Mouse (Mus musculus): ENCODE results near the gene Olfr690.
"Not testable (repeated sequence)": the region's sequence is repeated elsewhere in the genome, so short reads cannot be mapped to it uniquely, and the experiment has no call there.

Gene Olfr690

GRCm38 (mm10) chr7:105334004-105334403 is at the start of gene Olfr690:
Gene Olfr690, minus strand, starts transcription at chr7:105334104.
- DNase-seq (ENCODE audit: low spot score) = no peak

DNA sequence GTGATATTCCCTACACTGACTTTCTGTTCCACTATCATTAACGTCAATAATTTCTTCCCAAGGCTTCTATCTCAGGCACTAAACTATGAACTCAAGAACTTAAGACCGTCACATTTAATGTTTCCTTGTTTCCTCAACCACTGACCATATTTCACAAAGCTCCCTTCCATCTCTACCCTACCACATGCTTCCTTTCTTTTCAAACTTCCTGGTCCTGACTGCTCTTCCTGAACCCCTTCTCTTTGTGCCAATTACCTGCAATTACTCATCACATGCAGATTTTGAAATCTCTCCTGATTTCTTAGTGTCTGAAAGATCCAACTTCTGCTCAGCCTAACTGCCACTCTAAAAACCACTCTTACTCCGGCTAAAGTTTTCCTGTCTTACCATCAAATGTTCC is 46.4 kb upstream of the Olfr690 start:
- DNase-seq (ENCODE audit: low spot score) = no peak

DNA sequence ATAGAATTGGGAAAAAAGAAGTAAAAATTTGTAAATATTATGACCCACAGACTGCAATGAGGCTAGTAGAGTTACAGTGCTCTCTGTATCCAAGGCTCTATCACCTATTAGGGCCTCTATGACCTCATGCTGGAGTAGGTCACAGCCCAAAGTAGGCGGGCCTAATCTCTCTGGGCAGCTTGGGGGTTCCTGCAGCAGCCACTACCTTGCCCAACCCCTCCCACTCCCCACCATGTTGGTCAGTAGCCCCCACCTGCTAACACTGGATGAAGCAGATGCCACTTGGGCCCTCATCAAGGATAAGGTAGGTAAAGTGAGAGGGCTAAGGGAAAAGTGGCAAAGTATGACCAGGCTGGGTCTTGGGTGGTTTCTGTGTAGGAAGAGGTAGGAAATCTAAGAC is 41.0 kb upstream of the Olfr690 start, which contains the start of gene Gm5901:
Gene Gm5901 (plus strand): TSS at position 173 of the 400 bp plus-strand sequence.
- no peak for DNase-seq (ENCODE audit: low spot score)

DNA sequence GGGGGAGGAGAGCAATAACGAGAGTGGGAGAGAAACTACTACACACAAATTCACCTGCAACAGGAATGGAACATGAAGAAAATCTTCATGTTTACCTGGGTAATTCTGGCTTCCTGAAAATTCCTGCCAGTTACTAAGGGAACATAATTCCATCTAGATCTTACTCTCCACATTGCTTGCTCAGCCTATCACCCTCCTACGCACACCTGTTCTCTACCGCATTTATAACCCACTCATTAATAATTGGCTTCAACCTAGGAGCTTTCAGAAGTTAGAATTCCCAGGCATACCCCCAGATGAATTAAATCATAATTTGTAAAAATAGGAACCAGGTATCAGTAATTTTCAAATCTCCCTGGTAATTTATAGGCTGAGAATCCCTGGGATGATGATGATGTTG is 40.1 kb upstream of the Olfr690 start:
- DNase-seq (ENCODE audit: low spot score) = no peak

- DNase-seq (ENCODE audit: low spot score) = no peak
These were observed 39.6 kb upstream of the Olfr690 start for GRCm38 (mm10) chr7:105373509-105373908.

- DNase-seq (ENCODE audit: low spot score) = no peak
These were observed 39.0 kb upstream of the Olfr690 start for GRCm38 (mm10) chr7:105372912-105373311.

- DNase-seq (ENCODE audit: low spot score) = no peak
These were observed 34.6 kb upstream of the Olfr690 start for GRCm38 (mm10) chr7:105368521-105368920.

GRCm38 (mm10) chr7:105367930-105368329 is 34.0 kb upstream of the Olfr690 start, which contains the start of gene Olfr692:
Gene Olfr692, plus strand, starts transcription at chr7:105368230.
- DNase-seq (ENCODE audit: low spot score) = no peak

GRCm38 (mm10) chr7:105367268-105367667 is 33.4 kb upstream of the Olfr690 start:
- DNase-seq (ENCODE audit: low spot score) = no peak

- no peak for DNase-seq (ENCODE audit: low spot score)
These were observed 27.8 kb upstream of the Olfr690 start for GRCm38 (mm10) chr7:105361713-105362112.

DNA sequence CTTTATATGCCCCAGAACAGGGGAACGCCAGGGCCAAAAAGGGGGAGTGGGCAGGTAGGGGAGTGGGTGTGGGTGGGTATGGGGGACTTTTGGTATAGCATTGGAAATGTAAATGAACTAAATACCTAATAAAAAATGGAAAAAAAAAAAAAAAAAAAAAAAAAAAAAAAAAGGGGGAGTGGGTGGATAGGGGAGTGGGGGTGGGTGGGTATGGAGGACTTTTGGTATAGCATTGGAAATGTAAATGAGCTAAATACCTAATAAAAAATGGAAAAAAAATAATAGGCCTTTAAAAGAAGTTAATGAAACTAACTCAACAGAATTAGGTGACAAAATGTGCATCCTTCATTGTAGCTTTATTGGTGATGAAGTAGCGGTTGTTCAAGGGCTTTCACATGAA is 22.6 kb upstream of the Olfr690 start:
- DNase-seq (ENCODE audit: low spot score) = not testable (repeated sequence)

GRCm38 (mm10) chr7:105356064-105356463 is 22.2 kb upstream of the Olfr690 start:
- not testable (repeated sequence) for DNase-seq (ENCODE audit: low spot score)

DNA sequence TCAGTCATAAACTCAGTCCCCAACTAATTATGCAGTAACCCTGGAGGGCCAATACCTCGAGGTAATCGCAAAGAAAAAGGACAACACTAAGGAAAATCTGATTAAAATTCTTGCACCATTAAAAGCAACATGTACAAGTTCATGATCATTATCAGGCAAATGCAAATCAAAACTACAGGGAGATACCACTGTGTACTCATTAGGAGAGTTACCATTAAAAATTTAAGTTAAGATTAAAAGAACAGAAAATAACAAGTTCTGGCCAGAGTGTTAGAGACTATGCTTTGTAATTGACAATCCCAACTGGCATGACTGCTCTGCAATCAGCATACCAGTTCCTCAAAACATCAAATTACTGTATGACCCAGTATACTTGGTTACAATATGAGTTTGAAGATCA is 8.8 kb upstream of the Olfr690 start:
- no peak for DNase-seq (ENCODE audit: low spot score)

DNA sequence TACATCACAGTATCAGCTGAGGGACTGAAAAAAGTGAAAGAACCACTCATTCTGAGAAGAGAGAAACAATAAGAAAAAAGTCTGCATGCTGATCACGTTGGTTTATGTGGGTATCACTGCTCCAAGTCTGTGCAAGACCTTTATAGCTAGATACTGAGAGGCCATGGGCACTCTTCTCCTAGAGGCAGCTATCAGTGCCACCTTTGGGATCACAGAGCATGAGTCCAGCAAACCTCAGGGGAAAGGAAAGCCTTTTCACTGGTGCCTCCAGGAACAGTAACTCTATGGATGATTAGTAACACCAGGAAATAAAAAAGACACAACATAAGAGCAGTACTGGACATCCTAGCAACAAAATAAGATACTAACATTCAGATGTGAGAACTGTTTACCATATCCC is 8.3 kb upstream of the Olfr690 start, which contains the start of gene Olfr691:
Gene Olfr691 (minus strand): TSS at position 101 of the 400 bp plus-strand sequence.
- no peak for DNase-seq (ENCODE audit: low spot score)

DNA sequence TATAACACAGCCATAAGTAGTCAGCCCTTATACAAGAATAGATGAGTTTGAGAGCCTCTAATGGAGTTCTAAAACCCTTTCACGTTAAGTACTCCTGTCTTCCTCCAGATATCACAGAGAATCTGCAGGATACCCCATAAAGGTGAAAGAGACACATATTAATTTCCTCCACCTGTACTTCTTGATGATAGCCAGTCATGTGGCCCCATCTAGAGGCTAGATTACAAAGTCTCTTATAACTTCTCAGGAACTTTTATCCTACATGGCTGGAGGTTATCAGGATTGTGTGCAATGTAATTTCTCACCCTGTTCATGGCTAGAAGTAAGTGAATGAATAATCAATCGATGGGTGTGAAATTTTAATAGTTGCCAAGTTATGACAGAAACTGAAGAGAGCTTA is 8.6 kb downstream of the Olfr690 start:
- DNase-seq (ENCODE audit: low spot score) = no peak

- no peak for DNase-seq (ENCODE audit: low spot score)
These were observed 23.0 kb downstream of the Olfr690 start, which contains the start of gene Olfr689 for GRCm38 (mm10) chr7:105310865-105311264. Gene Olfr689, plus strand, starts transcription at chr7:105311165.

DNA sequence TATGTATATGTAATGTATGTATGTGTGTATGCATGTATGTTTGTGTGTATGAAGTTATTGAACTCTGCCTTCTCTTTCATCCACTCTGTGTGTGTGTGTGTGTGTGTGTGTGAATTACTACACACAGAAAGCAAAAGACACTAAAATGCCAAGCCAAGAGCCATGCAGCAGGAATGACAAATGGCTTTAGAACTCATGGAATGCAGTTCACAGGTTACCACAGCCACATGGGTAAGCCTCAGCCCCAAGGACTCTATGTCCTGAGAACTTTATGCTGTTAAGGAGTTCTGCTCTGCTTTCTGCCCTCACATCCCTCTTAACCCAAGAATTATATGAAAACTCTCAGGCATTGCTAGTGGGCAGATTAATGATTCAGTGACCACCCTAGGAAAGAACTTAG is 43.9 kb downstream of the Olfr690 start:
- DNase-seq (ENCODE audit: low spot score) = no peak

DNA sequence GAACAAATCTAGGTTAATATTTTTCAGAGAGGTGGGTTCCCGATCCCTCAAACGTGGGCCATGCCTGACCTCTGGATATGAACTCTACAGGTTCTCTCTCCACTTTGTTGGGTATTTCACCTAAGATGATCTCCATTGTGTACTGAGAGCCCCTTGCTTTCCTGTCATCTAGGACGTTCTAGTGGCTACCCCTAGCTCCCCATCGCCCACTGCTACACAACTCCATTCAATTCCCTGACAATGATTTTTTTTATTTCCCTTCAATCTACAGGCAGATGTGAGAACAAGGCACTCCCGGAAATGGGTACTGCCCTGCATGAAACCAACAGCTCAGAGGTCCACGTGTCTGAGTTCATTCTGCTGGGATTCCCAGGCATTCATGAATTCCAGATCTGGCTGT is 46.1 kb downstream of the Olfr690 start, which contains the start of gene Olfr688:
Gene Olfr688 (plus strand): TSS at position 301 of the 400 bp plus-strand sequence.
- no peak for DNase-seq (ENCODE audit: low spot score)

All from ovary, postnatal 10 days (tissue).